Mouse (Mus musculus): ENCODE data around the gene Farsb.
"Not testable (repeated sequence)": the region's sequence is repeated elsewhere in the genome, so short reads cannot be mapped to it uniquely, and the experiment has no call there.

Gene Farsb

GRCm38 (mm10) chr1:78488752-78489492, at the start of gene Farsb:
TSS of gene Farsb (minus strand) at chr1:78488897.
- peak; percentile 85 for DNase-seq (ENCODE audit: low spot score)

DNA sequence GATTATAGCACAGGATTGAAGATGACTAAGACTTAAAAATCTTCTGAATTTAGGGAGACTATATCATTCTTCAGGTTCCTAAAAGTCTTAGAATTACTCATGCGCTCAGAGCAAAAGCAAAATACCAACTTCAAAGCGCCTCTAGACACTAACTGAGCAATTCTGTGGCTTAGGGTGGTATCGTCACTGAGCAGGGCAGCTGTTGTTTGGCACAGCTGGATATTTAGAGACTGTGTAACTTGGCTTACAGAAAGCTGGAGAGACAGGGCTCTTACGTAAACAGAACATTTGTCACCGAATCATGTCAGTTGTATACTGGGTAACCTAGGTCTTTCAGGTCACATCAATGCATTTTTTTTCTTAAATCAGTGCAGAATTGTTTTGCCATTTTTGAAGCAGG, 49.7 kb upstream of the Farsb start:
- DNase-seq (ENCODE audit: low spot score) = no peak

DNA sequence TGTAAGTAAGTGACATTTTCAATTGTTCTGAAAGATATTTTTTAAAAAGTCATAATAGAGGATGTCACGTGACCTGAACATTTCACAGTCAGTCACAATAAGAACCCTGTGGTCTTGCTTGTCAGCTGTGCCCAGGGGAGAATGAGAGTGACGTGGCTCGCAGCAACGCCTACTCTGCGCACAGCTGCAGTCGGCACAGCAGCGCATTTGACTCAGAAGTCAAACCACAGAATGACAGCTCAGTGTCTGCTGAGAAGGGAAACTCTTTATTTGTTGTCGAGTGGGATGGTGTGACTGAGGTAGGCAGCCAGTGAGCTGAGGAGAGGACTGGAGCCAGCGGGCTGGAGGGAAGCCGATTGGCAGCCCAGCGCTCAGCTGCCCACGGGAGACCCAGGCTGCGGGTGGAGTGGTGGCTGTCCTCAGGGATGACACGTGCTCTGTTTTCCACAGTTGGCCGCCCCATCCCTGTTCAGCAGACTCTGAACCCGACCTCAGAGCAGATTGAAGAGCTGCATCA, 48.9 kb upstream of the Farsb start:
- no peak for DNase-seq (ENCODE audit: low spot score)

DNA sequence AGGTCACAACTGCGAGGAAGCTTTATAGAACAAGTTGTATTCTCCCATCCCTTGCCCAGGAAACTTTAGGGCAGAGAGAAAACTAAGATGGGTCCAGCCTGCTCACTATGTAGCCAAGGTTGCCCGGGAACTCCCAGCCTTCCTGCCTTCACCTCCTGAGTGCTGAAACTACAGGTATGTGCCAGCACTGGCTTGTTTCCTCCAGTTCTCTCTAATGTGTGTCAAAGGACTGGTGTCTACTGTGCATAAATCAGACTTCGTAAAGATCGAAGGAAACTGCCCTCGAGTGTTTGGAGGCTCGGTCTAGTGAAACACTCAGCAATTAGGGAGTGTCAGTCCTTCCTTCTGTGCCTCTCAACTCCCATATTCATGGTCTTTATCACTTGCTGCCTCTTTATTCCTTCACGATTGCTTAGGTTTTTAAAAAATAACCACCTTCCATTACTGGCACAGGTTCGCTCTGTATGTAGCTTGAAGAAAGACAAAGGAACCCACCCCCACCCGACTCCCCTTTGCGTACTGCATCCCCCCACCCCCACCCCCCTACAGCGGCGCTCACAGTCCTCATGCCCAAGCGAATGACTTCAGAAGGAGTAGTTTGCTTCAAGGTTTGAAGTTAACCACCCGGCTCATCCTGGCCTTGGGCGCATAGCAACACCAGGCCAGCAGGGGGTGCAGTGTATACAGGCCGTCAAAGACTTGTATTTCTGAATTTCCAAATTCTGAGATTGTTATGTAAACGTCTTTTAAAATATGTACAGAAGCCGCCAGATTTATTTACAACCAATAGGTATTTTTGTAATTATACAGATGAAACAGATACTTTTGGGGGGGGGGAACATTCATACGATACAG, 47.8 kb upstream of the Farsb start:
- peak; percentile 49 for DNase-seq (ENCODE audit: low spot score)

DNA sequence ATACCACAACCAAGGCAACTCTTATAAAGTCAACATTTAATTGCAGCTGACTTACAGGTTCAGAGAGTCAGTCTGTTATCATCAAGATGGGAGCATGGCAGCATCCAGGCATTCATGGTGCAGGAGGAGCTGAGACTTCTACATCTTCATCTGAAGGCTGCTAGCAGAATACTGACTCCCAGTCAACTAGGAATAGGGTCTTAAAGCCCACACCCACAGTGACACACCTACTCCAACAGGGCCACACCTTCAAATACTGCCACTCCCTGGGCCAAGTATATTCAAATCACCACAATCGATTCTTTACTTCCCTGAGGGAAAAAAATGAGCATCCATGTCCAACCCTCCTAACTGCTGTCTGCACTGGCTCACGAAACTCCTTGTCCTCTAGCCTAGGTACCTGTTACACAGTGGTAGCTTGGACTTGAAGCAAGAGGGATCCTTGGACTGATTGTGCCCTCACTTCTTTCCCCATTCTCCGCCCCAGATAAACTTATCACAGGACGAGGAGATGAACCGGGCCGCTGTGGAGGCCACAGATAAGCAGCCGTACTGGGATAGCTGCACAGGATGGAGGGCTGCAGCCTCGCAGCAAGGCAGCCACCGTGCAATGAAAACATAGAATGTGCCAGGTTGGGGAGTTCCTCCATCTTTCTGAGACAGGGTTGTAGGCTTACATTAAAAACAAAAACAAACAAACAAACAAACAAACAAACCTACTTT, 45.9 kb upstream of the Farsb start:
- no peak for DNase-seq (ENCODE audit: low spot score)

- DNase-seq (ENCODE audit: low spot score) = no peak
Measured at GRCm38 (mm10) chr1:78532184-78532800, 43.6 kb upstream of the Farsb start.

GRCm38 (mm10) chr1:78530500-78531215, 42.0 kb upstream of the Farsb start:
- no peak for DNase-seq (ENCODE audit: low spot score)

GRCm38 (mm10) chr1:78529011-78529410, 40.3 kb upstream of the Farsb start:
- DNase-seq (ENCODE audit: low spot score) = no peak

DNA sequence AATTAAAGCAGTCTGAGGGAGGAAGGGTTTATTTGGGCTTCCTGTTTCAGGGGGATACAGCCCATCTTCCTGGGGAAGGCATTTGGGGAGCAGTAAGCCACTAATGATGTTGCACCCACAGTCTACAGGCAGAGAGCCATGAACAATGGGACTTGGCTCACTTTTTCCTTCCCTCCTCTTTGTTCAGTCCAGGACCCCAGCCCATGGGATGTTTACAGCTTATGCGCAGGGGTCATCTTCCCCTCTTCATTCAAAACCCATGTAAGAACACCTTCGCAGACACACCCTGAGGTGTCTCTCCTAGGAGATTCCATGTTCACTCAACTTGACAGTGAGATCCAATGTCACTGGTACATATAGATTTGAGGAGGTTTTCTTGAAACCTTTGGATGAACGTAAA, 39.7 kb upstream of the Farsb start:
- DNase-seq (ENCODE audit: low spot score) = no peak

DNA sequence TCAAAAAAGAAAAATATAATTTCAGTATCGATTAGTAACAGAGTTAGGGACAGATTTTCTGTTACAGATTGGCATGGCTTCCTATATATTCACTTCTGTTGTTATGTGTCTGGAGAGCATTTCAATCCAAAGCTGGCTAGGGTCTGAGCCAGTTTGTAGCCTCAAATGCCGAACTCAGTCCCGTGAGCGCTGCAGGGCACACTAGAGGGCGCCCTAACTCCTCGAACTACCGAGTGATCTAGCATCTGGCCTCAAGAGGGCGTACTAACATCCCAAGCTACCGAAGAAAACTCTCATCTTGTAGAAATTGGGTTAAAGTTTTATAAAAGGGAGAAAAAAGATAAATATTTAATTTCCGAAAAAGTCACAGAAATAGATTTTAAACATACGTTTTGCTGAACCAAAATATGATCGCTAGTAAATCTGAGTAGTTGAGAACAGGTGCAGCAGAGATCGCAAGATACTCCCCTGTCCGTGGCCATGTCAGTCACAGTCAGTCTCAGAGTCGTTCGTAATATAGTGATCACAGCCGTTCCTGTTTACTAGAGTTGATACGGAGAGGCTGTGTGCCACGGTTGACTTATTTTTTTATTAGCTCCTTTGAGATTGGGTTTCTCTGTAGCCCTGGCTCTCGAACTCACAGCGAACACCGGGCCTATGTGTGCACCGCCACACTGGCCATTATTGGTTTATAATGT, 36.6 kb upstream of the Farsb start:
- no peak for DNase-seq (ENCODE audit: low spot score)

DNA sequence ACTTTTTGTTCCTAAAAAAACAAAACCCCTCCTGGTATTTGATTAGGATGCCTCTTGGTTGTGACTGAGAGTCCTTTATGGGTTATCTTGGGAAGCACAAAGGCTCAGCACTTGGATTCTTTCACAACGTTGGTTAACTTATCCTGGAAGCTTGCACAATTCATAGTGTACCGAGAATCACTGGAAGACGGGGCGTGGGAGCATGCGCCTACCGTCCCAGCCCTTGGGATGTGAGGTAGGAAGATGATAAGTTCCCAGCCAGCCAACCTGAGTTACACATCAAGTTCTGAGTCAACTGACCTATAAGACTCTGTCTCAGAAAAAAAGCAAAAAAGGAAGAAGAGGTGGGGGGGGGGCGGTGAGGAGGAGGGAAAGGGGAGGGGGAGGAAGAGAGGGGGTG, 30.2 kb upstream of the Farsb start:
- no peak for DNase-seq (ENCODE audit: low spot score)

- no peak for DNase-seq (ENCODE audit: low spot score)
Measured at GRCm38 (mm10) chr1:78512756-78513155, 24.1 kb upstream of the Farsb start.

DNA sequence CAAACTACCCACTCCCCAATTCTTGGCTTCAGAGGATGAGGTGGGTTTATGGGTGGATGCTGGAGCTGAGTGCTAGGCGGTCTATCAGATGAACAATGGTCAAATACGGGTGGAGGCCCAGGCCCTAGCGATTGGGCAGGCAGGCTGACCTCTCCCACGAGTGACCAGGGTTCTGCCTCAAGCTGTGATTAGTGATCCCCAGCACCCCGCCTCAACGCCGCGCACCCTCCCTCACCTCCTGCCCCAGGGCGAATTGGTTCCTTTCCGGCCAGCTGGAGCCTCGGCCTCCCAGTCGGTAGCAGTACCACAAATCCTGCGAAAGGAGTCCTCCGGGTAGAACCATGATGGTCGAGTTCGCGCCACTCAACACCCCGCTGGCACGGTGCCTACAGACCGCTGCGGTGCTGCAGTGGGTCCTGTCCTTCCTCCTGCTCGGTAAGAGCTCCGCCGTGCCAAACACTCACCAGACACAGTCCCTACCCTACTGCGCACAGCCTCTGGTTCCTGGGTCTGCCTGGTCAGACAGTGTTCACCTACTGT, 23.0 kb upstream of the Farsb start, which contains the start of gene BC035947:
Gene BC035947 (minus strand): TSS at position 538 of the 540 bp plus-strand sequence.
- peak; percentile 24 for DNase-seq (ENCODE audit: low spot score)

- DNase-seq (ENCODE audit: low spot score) = no peak
Measured at GRCm38 (mm10) chr1:78510862-78511261, 22.2 kb upstream of the Farsb start, which contains the start of gene Mogat1. TSS of gene Mogat1 (plus strand) at chr1:78510991.

GRCm38 (mm10) chr1:78507137-78507536, 18.4 kb upstream of the Farsb start:
- DNase-seq (ENCODE audit: low spot score) = no peak

DNA sequence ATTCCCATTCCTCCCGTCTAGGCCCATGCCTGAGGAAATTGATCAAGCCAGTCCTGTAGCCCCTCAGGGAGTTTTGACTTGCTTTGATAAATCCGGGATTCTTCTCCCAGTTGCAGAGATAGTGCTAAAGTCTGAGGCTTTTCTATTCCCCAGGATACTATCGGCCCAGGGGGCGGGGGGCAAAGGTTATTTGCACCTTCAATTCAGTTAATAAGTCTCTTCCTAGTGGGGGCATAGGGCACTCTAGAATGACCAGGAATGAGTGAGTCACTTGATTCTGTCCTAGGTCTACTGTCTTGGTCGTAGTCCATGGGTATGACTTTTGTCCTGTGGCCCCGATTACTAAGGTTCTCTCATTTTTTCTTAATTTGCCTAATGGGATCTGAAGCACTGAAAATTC, 13.8 kb upstream of the Farsb start:
- no peak for DNase-seq (ENCODE audit: low spot score)

DNA sequence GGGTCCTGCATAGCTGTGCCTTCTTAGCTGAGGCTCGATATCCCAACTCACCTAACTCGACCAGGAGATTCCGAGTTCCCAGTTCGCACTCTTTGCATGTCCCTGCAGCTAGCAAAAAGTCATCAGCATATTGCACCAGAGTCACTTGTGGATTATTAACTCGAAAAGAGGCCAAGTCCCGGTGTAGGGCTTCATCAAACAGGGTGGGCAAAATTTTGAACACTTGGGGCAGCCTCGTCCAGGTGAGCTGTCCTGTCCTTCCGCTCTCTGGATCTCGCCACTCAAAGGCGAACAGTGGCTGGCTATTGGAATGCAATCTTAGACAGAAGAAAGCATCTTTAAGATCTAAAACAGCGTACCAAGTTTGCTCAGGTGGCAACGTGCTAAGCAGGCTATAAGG, 13.2 kb upstream of the Farsb start:
- not testable (repeated sequence) for DNase-seq (ENCODE audit: low spot score)

- no peak for DNase-seq (ENCODE audit: low spot score)
Measured at GRCm38 (mm10) chr1:78501036-78501435, 12.3 kb upstream of the Farsb start.

GRCm38 (mm10) chr1:78490143-78490542, 1.4 kb upstream of the Farsb start:
- DNase-seq (ENCODE audit: low spot score) = no peak

DNA sequence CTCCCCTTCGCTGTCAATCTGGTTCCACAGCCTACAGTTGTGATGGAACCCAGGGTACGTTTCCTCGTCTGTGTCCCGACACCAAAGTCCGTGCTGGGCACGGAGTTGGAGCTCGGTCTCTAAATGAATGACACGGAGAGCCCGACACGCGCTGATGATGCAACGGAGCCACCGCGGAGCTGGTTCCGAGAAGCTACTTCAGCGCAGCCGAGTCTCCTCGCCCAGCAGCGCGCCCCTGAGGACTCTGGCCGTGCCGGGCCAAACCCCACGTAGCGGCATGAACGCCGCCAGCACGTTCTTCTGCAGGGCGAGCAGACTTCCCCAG, 308 bp downstream of the Farsb start:
- no peak for DNase-seq (ENCODE audit: low spot score)

Measured in ovary, postnatal 10 days (tissue).